10 mouse cellular contexts compared by ENCODE assay signal in genomic region chr5:36321581-36321980, GRCm38 (mm10).
A peak's percentile ranks its signal among the peaks of the same experiment; 100 is the strongest.
DNase-seq lines count a peak whose midpoint lies in the region; ATAC-seq and TF ChIP-seq lines count a peak whose summit lies in the region.
"Had no signal": no experiment of that assay in that cellular context is flagged by ENCODE, and none has a peak within 500 bp of the region (broad histone marks: within the 10 kb centered on the region; RNA-seq: fewer than 3 reads in every experiment).

No protein-coding gene starts in this region.

- no peaks in the 10 kb centered on the region for H3K9me3 ChIP-seq in kidney, embryonic 14.5 days (ENCODE audit: control insufficient read depth, low read length)
- no peaks in the 10 kb centered on the region for H3K9me3 ChIP-seq in limb, embryonic 12.5 days
- no peaks in the 10 kb centered on the region for H3K9me3 ChIP-seq in liver, postnatal 0 days (ENCODE audit: low read length)
- H3K9me3 ChIP-seq: liver, embryonic 13.5 days had no signal

- ATAC-seq in kidney, embryonic 14.5 days (ENCODE audit: low FRiP score, low TSS enrichment), result peak; percentile 54; the same call in 1 of the 2 replicates
- ATAC-seq in limb, embryonic 12.5 days (ENCODE audit: insufficient number of reproducible peaks, insufficient read depth, low FRiP score, low TSS enrichment, low read depth), result no peak
- no peak for ATAC-seq in liver, postnatal 0 days

- H3K27me3 ChIP-seq in kidney, embryonic 14.5 days (ENCODE audit: control insufficient read depth, insufficient read depth, low read length), result no peaks in the 10 kb centered on the region
- peaks cover 5% of the 10 kb centered on the region; the same call in 1 of the 2 replicates for H3K27me3 ChIP-seq in limb, embryonic 12.5 days
- H3K27me3 ChIP-seq in liver, postnatal 0 days (ENCODE audit: insufficient read depth, low read length), result no peaks in the 10 kb centered on the region
- H3K27me3 ChIP-seq: liver, embryonic 13.5 days had no signal

- H3K4me2 ChIP-seq in kidney, embryonic 14.5 days (replicated peaks; ENCODE audit: low read depth, low read length), result no peak overlapping the region
- no peak overlapping the region for H3K4me2 ChIP-seq in limb, embryonic 12.5 days
- no peak overlapping the region for H3K4me2 ChIP-seq in liver, postnatal 0 days (ENCODE audit: low read depth, low read length)
- H3K4me2 ChIP-seq: liver, embryonic 13.5 days had no signal

- H3K4me3 ChIP-seq in kidney, embryonic 14.5 days (ENCODE audit: low read length), result no peak overlapping the region
- no peak overlapping the region for H3K4me3 ChIP-seq in limb, embryonic 12.5 days (replicated peaks)
- no peak overlapping the region for H3K4me3 ChIP-seq in liver, postnatal 0 days (ENCODE audit: low read depth, low read length)
- H3K4me3 ChIP-seq: liver, embryonic 13.5 days had no signal

- no peak for TF ChIP-seq EP300 in liver, postnatal 0 days (IDR thresholded peaks at IDR 0.05; ENCODE audit: low read depth)

- peak overlapping the region; percentile 27; the same call in 1 of the 2 replicates for H3K27ac ChIP-seq in kidney, embryonic 14.5 days (ENCODE audit: low read depth, low read length)
- H3K27ac ChIP-seq in limb, embryonic 12.5 days, result peak overlapping the region; percentile 17; the same call in 1 of the 2 replicates
- H3K27ac ChIP-seq in liver, postnatal 0 days (ENCODE audit: low read depth), result no peak overlapping the region
- H3K27ac ChIP-seq: liver, embryonic 13.5 days had no signal

- TF ChIP-seq CTCF in liver, postnatal 0 days (IDR thresholded peaks at IDR 0.05; ENCODE audit: low read depth), result no peak

- peak overlapping the region; percentile 24; the same call in 1 of the 2 replicates for H3K9ac ChIP-seq in kidney, embryonic 14.5 days (ENCODE audit: low read depth, low read length)
- no peak overlapping the region for H3K9ac ChIP-seq in limb, embryonic 12.5 days (replicated peaks)
- H3K9ac ChIP-seq in liver, postnatal 0 days (replicated peaks), result no peak overlapping the region
- H3K9ac ChIP-seq: liver, embryonic 13.5 days had no signal

- H3K4me1 ChIP-seq in kidney, embryonic 14.5 days (ENCODE audit: control insufficient read depth, insufficient read depth, low read length), result peaks cover 15% of the 10 kb centered on the region
- peaks cover 44% of the 10 kb centered on the region for H3K4me1 ChIP-seq in limb, embryonic 12.5 days (replicated peaks)
- no peaks in the 10 kb centered on the region for H3K4me1 ChIP-seq in liver, postnatal 0 days (ENCODE audit: insufficient read depth)
- H3K4me1 ChIP-seq: liver, embryonic 13.5 days had no signal

- no peaks in the 10 kb centered on the region for H3K36me3 ChIP-seq in kidney, embryonic 14.5 days (ENCODE audit: control insufficient read depth, insufficient read depth, low read length)
- H3K36me3 ChIP-seq in limb, embryonic 12.5 days, result no peaks in the 10 kb centered on the region
- no peaks in the 10 kb centered on the region for H3K36me3 ChIP-seq in liver, postnatal 0 days (replicated peaks; ENCODE audit: insufficient read depth, low read length)
- H3K36me3 ChIP-seq: liver, embryonic 13.5 days had no signal

- 35% methylated on average over 8 of the region's 8 CpGs for WGBS in kidney, embryonic 14.5 days
- whole genome bisulfite sequencing in limb, embryonic 12.5 days, result 38% methylated on average over 8 of the region's 8 CpGs
- WGBS in liver, postnatal 0 days (ENCODE audit: insufficient replicate concordance), result 71% methylated on average over 8 of the region's 8 CpGs

- DNase-seq in kidney, adult 11 months, result no peak
- DNase-seq in 3T3-L1 (ENCODE audit: low read depth, low spot score), result peak; percentile 11
- peak; percentile 25 for DNase-seq in adrenal gland, adult 8-10 months
- DNase-seq in liver, postnatal 0 days, result no peak
- DNase-seq in left cerebral cortex, adult 9 months (ENCODE audit: low spot score in 2 of 2), result no peak
- DNase-seq in urinary bladder, adult 18-20 months (ENCODE audit: low spot score in 2 of 2), result no peak
- DNase-seq: liver, embryonic 13.5 days; thymus, adult 2 months had no signal

Comparison
In these comparisons a context has a peak if more than half of its experiments do, and no peak if none do; other contexts are left out.
1. DNase-seq: peak in 3T3-L1 (single experiment) and adrenal gland, adult 8-10 months (single experiment); none in kidney, adult 11 months (single experiment), liver, postnatal 0 days (single experiment), left cerebral cortex, adult 9 months (0 of 2) and urinary bladder, adult 18-20 months (0 of 2).